Mouse (Mus musculus) heart, postnatal 0 days (tissue): ENCODE data around the gene Chchd2. TPM values are rescaled to one million over a fixed set of nuclear protein-coding genes. Genes with fewer than 3 reads are reported as not detected.
A peak's percentile ranks its signal among the peaks of the same experiment; 100 is the strongest.
"Not testable (repeated sequence)": the region's sequence is repeated elsewhere in the genome, so short reads cannot be mapped to it uniquely, and the experiment has no call there.

Experiments used
- ATAC-seq: fragments of 200-750 bp; cut with Nextera tagmentation; 2 replicates; pipeline ENCODE4 v1.8.0; 2017; ENCODE audit warnings: low read depth, moderate number of reproducible peaks, moderate library complexity; ENCODE audit not compliant: insufficient read depth
- DNase-seq: peaks from one replicate; pipeline ENCODE4 v3.0.0-alpha.2; 2016; ENCODE audit warnings: low spot score
- H3K27ac ChIP-seq: fragments of 300-500 bp; sonication (generic); 2 replicates; pipeline ENCODE4 v1.5.1; 2014; ENCODE audit warnings: low read depth, mild to moderate bottlenecking
- H3K27me3 ChIP-seq: fragments of 300-500 bp; sonication (generic); 2 replicates; pipeline ENCODE4 v1.6.1; 2014; ENCODE audit warnings: low read length, mixed read lengths; ENCODE audit not compliant: control insufficient read depth, insufficient read depth
- H3K36me3 ChIP-seq: fragments of 300-500 bp; sonication (generic); replicated peaks from 2 replicates; pipeline ENCODE4 v1.6.1; 2014; ENCODE audit warnings: low read length, mixed read lengths; ENCODE audit not compliant: control insufficient read depth, insufficient read depth
- H3K4me1 ChIP-seq: fragments of 300-500 bp; sonication (generic); 2 replicates; pipeline ENCODE4 v1.6.1; 2014; ENCODE audit warnings: antibody characterized with exemption; ENCODE audit not compliant: control insufficient read depth, insufficient read depth
- H3K4me2 ChIP-seq: fragments of 300-500 bp; sonication (generic); 2 replicates; pipeline ENCODE4 v1.6.1; 2014; ENCODE audit warnings: low read depth, mild to moderate bottlenecking, low read length, moderate library complexity
- H3K4me3 ChIP-seq: fragments of 300-500 bp; sonication (generic); 2 replicates; pipeline ENCODE4 v1.5.1; 2014; ENCODE audit warnings: low read depth, low read length
- H3K9ac ChIP-seq: fragments of 300-500 bp; sonication (generic); replicated peaks from 2 replicates; pipeline ENCODE4 v1.6.1; 2014; ENCODE audit warnings: low read depth, low read length, mixed read lengths
- H3K9me3 ChIP-seq: fragments of 300-500 bp; sonication (generic); replicated peaks from 2 replicates; pipeline ENCODE4 v1.6.1; 2016; ENCODE audit warnings: low read length; ENCODE audit not compliant: control insufficient read depth
- CTCF ChIP-seq: IDR thresholded peaks from 2 replicates; pipeline ENCODE4 v1.5.1; 2016; ENCODE audit warnings: antibody characterized with exemption, control low read depth, low read depth
- EP300 ChIP-seq: IDR thresholded peaks from 2 replicates; pipeline ENCODE4 v1.6.1; 2016; ENCODE audit warnings: antibody characterized with exemption, low read depth
- WGBS: fragments of 180-500 bp; shearing (Covaris S2); extraction: QIAGEN DNeasy Blood & Tissue Kit; methylation state at CpG from one replicate; pipeline ENCODE4 v1.1.7; 2014; 5-methylcytosine and 5-hydroxymethylcytosine counted together
- polyA plus RNA-seq: library from polyadenylated mRNA; unstranded; fragments of >200 nt; fragmentation: Nextera tagmentation; extraction: Ambion mirVana; gene quantifications from 2 replicates; pipeline ENCODE4 v1.2.1, GENCODE M21; 2015
- total RNA-seq: library from RNA; depleted of rRNA; stranded (reverse); fragments of >200 nt; gene quantifications from 2 replicates; pipeline ENCODE4 v1.2.3, GENCODE M21; 2014; ENCODE audit warnings: low replicate concordance

Chchd2 gene
- total and polyA plus RNA-seq, 2 experiments from 2014 or later, result 1,505 to 2,937 TPM

DNA sequence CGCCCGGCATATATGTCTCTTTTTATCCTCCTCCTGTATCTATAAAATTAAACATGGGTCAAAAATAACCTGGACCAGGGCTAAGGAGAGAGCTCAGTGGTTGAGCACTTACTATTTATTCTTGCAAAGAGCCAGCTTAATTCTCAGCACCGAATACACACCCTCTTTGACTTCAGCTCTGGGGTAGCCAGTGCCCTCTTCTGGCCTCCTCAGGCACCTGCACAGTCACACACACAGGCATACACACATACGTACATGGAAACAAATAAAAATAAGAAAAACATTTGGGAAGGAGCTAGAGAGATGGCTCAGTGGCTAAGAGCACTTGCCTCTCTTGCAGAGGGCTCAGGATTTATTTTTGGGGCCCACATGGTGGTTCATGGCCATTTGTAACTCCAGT lies 34.7 kb upstream of the Chchd2 start:
- Histone ChIP-seq H3K27ac (no peak overlapping the region), H3K9ac (no peak overlapping the region), H3K4me2 (no peak overlapping the region), H3K9me3 (no peaks in the 10 kb centered on the region), H3K36me3 (no peaks in the 10 kb centered on the region), H3K4me3 (no peak overlapping the region), H3K27me3 (no peaks in the 10 kb centered on the region), H3K4me1 (no peaks in the 10 kb centered on the region)
- TF ChIP-seq CTCF (no peak), EP300 (no peak)
- DNase-seq, result no peak
- ATAC-seq, result no peak
- 87% methylated on average over 4 of the region's 4 CpGs for WGBS

DNA sequence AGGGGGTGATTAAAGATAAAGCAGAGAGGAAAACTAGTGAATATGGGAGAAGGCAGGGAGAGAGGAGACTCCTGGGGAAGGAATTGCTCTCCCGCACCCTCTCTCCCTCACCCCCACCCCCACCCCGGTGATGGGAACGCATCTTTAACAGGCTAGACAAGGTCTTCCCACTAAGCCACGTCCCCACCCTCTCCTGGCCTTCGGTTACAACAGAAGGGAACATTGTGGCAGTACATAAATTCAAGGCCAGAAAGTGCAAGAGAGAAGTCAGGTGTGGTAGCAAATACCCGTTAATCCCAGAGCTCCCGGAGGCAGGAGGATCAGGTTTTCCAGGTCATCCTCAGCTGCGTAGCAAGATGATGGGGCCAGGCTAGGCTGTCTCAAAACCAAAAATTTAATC lies 32.0 kb upstream of the Chchd2 start:
- no peak overlapping the region for H3K9ac ChIP-seq
- H3K27ac ChIP-seq, result no peak overlapping the region
- ATAC-seq, result no peak
- H3K4me2 ChIP-seq, result no peak overlapping the region
- no peaks in the 10 kb centered on the region for H3K4me1 ChIP-seq
- 62% methylated on average over 8 of the region's 8 CpGs for WGBS
- H3K9me3 ChIP-seq, result no peaks in the 10 kb centered on the region
- no peaks in the 10 kb centered on the region for H3K27me3 ChIP-seq
- no peak for DNase-seq
- no peak overlapping the region for H3K4me3 ChIP-seq
- H3K36me3 ChIP-seq, result no peaks in the 10 kb centered on the region
- TF ChIP-seq EP300 (no peak), CTCF (no peak)

DNA sequence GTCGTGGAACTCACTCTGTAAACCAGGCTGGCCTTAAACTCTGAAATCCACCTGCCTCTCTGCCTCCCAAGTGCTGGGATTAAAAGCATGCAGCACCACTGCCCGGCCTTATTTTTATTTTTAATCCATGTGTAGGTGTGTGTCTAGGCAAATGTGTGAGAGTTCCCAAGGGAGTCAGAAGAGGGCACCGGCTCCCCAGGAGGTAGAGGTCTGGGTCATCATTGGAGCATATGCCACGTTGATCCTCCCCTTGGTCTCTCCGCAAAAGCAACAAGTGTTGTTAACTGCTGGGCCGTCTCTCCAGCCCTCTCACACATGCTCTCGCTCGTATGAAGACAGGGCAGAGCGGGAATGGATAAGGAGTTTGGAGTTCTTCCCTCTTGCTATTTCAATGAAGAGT lies 31.5 kb upstream of the Chchd2 start:
- H3K9ac ChIP-seq, result no peak overlapping the region
- H3K27me3 ChIP-seq, result no peaks in the 10 kb centered on the region
- ATAC-seq, result no peak
- no peak overlapping the region for H3K4me3 ChIP-seq
- H3K4me1 ChIP-seq, result no peaks in the 10 kb centered on the region
- no peak overlapping the region for H3K4me2 ChIP-seq
- DNase-seq, result no peak
- TF ChIP-seq CTCF (no peak), EP300 (no peak)
- H3K36me3 ChIP-seq, result no peaks in the 10 kb centered on the region
- H3K27ac ChIP-seq, result no peak overlapping the region
- WGBS, result 60% methylated on average over 9 of the region's 9 CpGs
- no peaks in the 10 kb centered on the region for H3K9me3 ChIP-seq

DNA sequence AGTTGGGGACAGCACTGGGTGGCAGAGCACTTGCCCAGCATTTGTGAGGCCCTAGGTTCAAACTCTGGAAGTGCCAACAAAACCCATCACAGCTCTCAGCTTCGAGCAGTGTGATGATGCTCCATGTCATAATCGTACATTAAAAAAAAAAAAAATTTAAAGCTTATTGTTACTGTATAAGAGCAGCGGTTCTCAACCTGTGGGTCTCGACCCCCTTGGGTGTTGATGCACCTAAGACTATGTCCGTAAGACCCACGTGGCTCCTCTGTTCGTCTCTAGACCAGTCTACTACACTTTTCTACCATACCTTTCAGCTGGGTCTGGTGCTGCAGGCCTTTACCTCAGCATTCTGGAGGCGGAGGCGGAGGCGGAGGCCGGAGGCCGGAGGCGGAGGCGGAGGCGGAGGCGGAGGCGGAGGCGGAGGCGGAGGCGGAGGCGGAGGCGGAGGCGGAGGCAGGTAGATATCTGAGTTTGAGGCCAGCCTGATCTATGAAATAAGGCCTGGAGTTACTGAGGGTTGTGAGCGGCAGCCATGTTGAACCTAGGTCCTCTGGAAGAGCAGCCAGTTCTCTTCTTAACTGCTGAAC lies 30.9 kb upstream of the Chchd2 start:
- TF ChIP-seq EP300 (no peak), CTCF (no peak)
- Histone ChIP-seq H3K36me3 (no peaks in the 10 kb centered on the region), H3K27me3 (no peaks in the 10 kb centered on the region), H3K9me3 (no peaks in the 10 kb centered on the region), H3K4me3 (no peak overlapping the region), H3K27ac (no peak overlapping the region), H3K4me1 (no peaks in the 10 kb centered on the region), H3K4me2 (no peak overlapping the region), H3K9ac (no peak overlapping the region)
- ATAC-seq, result no peak
- 79% methylated on average over 24 of the region's 24 CpGs for WGBS
- no peak for DNase-seq

GRCm38 (mm10) chr5:129915491-129915890 lies 28.2 kb upstream of the Chchd2 start:
- DNase-seq, H3K4me1 ChIP-seq, H3K36me3 ChIP-seq, H3K27ac ChIP-seq, H3K9me3 ChIP-seq, H3K4me2 ChIP-seq, ATAC-seq, H3K4me3 ChIP-seq, H3K27me3 ChIP-seq, H3K9ac ChIP-seq: not testable (repeated sequence)
- 72% methylated on average over 11 of the region's 11 CpGs for WGBS

DNA sequence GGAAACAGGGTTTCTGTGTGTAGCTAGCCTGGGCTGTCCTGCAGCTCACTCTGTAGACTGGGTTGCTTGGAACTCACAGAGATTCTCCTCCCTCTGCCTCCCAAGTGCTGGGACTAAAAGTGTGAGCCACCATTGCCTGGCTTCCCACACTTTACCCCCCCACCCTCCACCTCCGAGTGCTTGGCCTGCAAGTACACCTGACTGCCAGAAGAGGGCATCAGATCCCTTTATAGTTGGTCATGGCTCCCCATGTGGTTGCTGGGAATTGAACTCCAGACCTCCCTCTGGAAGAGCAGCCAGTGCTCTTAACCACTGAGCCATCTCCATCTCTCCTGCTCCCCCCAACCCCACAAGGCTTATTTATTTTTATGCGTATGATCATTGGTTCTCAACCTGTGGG lies 26.8 kb upstream of the Chchd2 start:
- TF ChIP-seq EP300 (no peak), CTCF (peak; percentile 45)
- no peaks in the 10 kb centered on the region for H3K4me1 ChIP-seq
- H3K9me3 ChIP-seq, result no peaks in the 10 kb centered on the region
- 27% methylated on average over 2 of the region's 2 CpGs for WGBS
- no peak overlapping the region for H3K4me3 ChIP-seq
- no peaks in the 10 kb centered on the region for H3K36me3 ChIP-seq
- no peak overlapping the region for H3K9ac ChIP-seq
- no peaks in the 10 kb centered on the region for H3K27me3 ChIP-seq
- ATAC-seq (no peak), DNase-seq (no peak)
- no peak overlapping the region for H3K27ac ChIP-seq
- H3K4me2 ChIP-seq, result no peak overlapping the region
